Mouse (Mus musculus) liver, embryonic 11.5 days (tissue): ENCODE results near the gene Mrpl17. TPM values are rescaled to one million over a fixed set of nuclear protein-coding genes. Genes with fewer than 3 reads are reported as not detected.

Experiments
- ATAC-seq: fragments of 200-750 bp; cut with Nextera tagmentation; replicated peaks from 2 replicates; pipeline ENCODE4 v1.8.0; 2017; ENCODE audit warnings: moderate number of reproducible peaks, mild to moderate bottlenecking, moderate TSS enrichment, moderate library complexity; ENCODE audit not compliant: low FRiP score
- DNase-seq: peaks from one replicate; pipeline ENCODE4 v3.0.0-alpha.2; 2017; ENCODE audit warnings: low spot score
- H3K27ac ChIP-seq: fragments of 300-500 bp; sonication (generic); 2 replicates; pipeline ENCODE4 v1.5.1; 2014; ENCODE audit warnings: mild to moderate bottlenecking, low read depth, low read length, control low read depth
- H3K27me3 ChIP-seq: fragments of 300-500 bp; sonication (generic); replicated peaks from 2 replicates; pipeline ENCODE4 v1.6.1; 2014; ENCODE audit warnings: low read length, mixed read lengths; ENCODE audit not compliant: control insufficient read depth, insufficient read depth
- H3K36me3 ChIP-seq: fragments of 300-500 bp; sonication (generic); 2 replicates; pipeline ENCODE4 v1.6.1; 2014; ENCODE audit warnings: mild to moderate bottlenecking, low read length, moderate library complexity, mixed read lengths; ENCODE audit not compliant: control insufficient read depth, insufficient read depth
- H3K4me1 ChIP-seq: fragments of 300-500 bp; sonication (generic); replicated peaks from 2 replicates; pipeline ENCODE4 v1.6.1; 2014; ENCODE audit warnings: low read length, mixed read lengths; ENCODE audit not compliant: control insufficient read depth, insufficient read depth
- H3K4me2 ChIP-seq: fragments of 300-500 bp; sonication (generic); 2 replicates; pipeline ENCODE4 v1.6.1; 2014; ENCODE audit warnings: mild to moderate bottlenecking, control low read depth, moderate library complexity
- H3K4me3 ChIP-seq: fragments of 300-500 bp; sonication (generic); 2 replicates; pipeline ENCODE4 v1.5.1; 2014; ENCODE audit warnings: low read depth, low read length, control low read depth
- H3K9ac ChIP-seq: fragments of 300-500 bp; sonication (generic); 2 replicates; pipeline ENCODE4 v1.6.1; 2014; ENCODE audit warnings: low read depth, low read length, control low read depth
- H3K9me3 ChIP-seq: fragments of 300-500 bp; sonication (generic); 2 replicates; pipeline ENCODE4 v1.6.1; 2016; ENCODE audit warnings: low read length, inconsistent platforms, mixed read lengths; ENCODE audit not compliant: control insufficient read depth
- WGBS: fragments of 180-500 bp; shearing (Covaris S2); extraction: QIAGEN DNeasy Blood & Tissue Kit; methylation state at CpG from one replicate; pipeline ENCODE4 v1.1.7; 2014; 5-methylcytosine and 5-hydroxymethylcytosine counted together
- polyA plus RNA-seq: library from polyadenylated mRNA; unstranded; fragments of >200 nt; fragmentation: Nextera tagmentation; extraction: Ambion mirVana; gene quantifications from 2 replicates; pipeline ENCODE4 v1.2.1, GENCODE M21; 2014

Gene Mrpl17
- polyA plus RNA-seq, 1 experiment from 2014 or later = 453 TPM

- no peaks in the 10 kb centered on the region for H3K9me3 ChIP-seq
- no peak for ATAC-seq
- no peak overlapping the region for H3K27ac ChIP-seq
- H3K4me2 ChIP-seq = no peak overlapping the region
- peaks cover 2% of the 10 kb centered on the region; the same call in 1 of the 2 replicates for H3K36me3 ChIP-seq
- H3K27me3 ChIP-seq = peaks cover 33% of the 10 kb centered on the region
- H3K4me1 ChIP-seq = no peaks in the 10 kb centered on the region; the same call in 1 of the 2 replicates
- H3K9ac ChIP-seq = no peak overlapping the region
- H3K4me3 ChIP-seq = no peak overlapping the region
- WGBS = 85% methylated on average over 11 of the region's 11 CpGs
- no peak for DNase-seq
Observed at GRCm38 (mm10) chr7:105764331-105764730, 46.6 kb downstream of the Mrpl17 start.

- no peak for DNase-seq
- 16% methylated on average over 55 of the region's 55 CpGs for WGBS
- H3K36me3 ChIP-seq = peaks cover 2% of the 10 kb centered on the region; the same call in 1 of the 2 replicates
- H3K27me3 ChIP-seq = peaks cover 33% of the 10 kb centered on the region
- peak overlapping the region; percentile 68 for H3K4me2 ChIP-seq
- peaks cover 4% of the 10 kb centered on the region for H3K4me1 ChIP-seq
- H3K4me3 ChIP-seq = peak overlapping the region; percentile 36
- H3K9me3 ChIP-seq = no peaks in the 10 kb centered on the region
- no peak overlapping the region for H3K9ac ChIP-seq
- no peak for ATAC-seq
- no peak overlapping the region for H3K27ac ChIP-seq
Observed at GRCm38 (mm10) chr7:105762517-105763270, 48.2 kb downstream of the Mrpl17 start.

- ATAC-seq = no peak; the same call in 1 of the 2 replicates
- DNase-seq = no peak
- H3K9ac ChIP-seq = no peak overlapping the region
- peaks cover 33% of the 10 kb centered on the region for H3K27me3 ChIP-seq
- no peaks in the 10 kb centered on the region for H3K9me3 ChIP-seq
- WGBS = 13% methylated on average over 51 of the region's 51 CpGs
- peaks cover 4% of the 10 kb centered on the region; the same call in 1 of the 2 replicates for H3K4me1 ChIP-seq
- H3K36me3 ChIP-seq = peaks cover 2% of the 10 kb centered on the region; the same call in 1 of the 2 replicates
- H3K4me2 ChIP-seq = peak overlapping the region; percentile 68
- peak overlapping the region; percentile 36 for H3K4me3 ChIP-seq
- no peak overlapping the region for H3K27ac ChIP-seq
Observed at GRCm38 (mm10) chr7:105761813-105762484, 49.0 kb downstream of the Mrpl17 start.

GRCm38 (mm10) chr7:105753281-105753680 is 57.6 kb downstream of the Mrpl17 start:
- 85% methylated on average over 10 of the region's 10 CpGs for whole genome bisulfite sequencing
- Histone ChIP-seq H3K4me1 (no peaks in the 10 kb centered on the region; the same call in 1 of the 2 replicates), H3K4me3 (no peak overlapping the region), H3K36me3 (peaks cover 4% of the 10 kb centered on the region; the same call in 1 of the 2 replicates), H3K27ac (no peak overlapping the region), H3K9ac (no peak overlapping the region), H3K27me3 (no peaks in the 10 kb centered on the region), H3K4me2 (no peak overlapping the region), H3K9me3 (no peaks in the 10 kb centered on the region)
- no peak for DNase-seq
- no peak for ATAC-seq

Other genes starting within 250 kb of the Mrpl17 start
- gene Apbb1, start 229.4 kb downstream of the Mrpl17 start, polyA plus RNA-seq = 17.1 and 18.7 TPM in 2 replicates
- gene Hpx, start 211.0 kb downstream of the Mrpl17 start, polyA plus RNA-seq = 66.3 TPM in 2 replicates
- 13.7 and 15.4 TPM in 2 replicates for gene Trim3, start 177.5 kb downstream of the Mrpl17 start, polyA plus RNA-seq
- gene Timm10b, start 171.0 kb downstream of the Mrpl17 start, polyA plus RNA-seq = 222 and 242 TPM in 2 replicates
- 42.7 and 50.1 TPM in 2 replicates for gene Arfip2, start 170.7 kb downstream of the Mrpl17 start, polyA plus RNA-seq
- 15.8 and 30.1 TPM in 2 replicates for gene Gm45799, start 170.5 kb downstream of the Mrpl17 start, polyA plus RNA-seq
- gene Dnhd1, start 160.3 kb downstream of the Mrpl17 start, polyA plus RNA-seq = 0.30 and 0.61 TPM in 2 replicates
- gene Ilk, start 74.5 kb downstream of the Mrpl17 start, polyA plus RNA-seq = 221 and 231 TPM in 2 replicates
- 42.3 and 52.3 TPM in 2 replicates for gene Rrp8, start 73.7 kb downstream of the Mrpl17 start, polyA plus RNA-seq
- 229 and 244 TPM in 2 replicates for gene Taf10, start 66.7 kb downstream of the Mrpl17 start, polyA plus RNA-seq
- gene Tpp1, start 58.9 kb downstream of the Mrpl17 start, polyA plus RNA-seq = 77.3 and 80.0 TPM in 2 replicates
- 5.0 and 5.8 TPM in 2 replicates for gene Dchs1, start 23.4 kb downstream of the Mrpl17 start, polyA plus RNA-seq
- gene Gm4070, start 142.9 kb upstream of the Mrpl17 start, polyA plus RNA-seq = 0.22 and 0.64 TPM in 2 replicates